Mouse (Mus musculus): ENCODE measurements around the gene Efcab2. TPM values are rescaled to one million over a fixed set of nuclear protein-coding genes. Genes with fewer than 3 reads are reported as not detected.

Efcab2 gene
- polyA plus RNA-seq, 1 experiment = 0.49 TPM

- DNase-seq = no peak
These were observed 79.4 kb downstream of the Efcab2 start for GRCm38 (mm10) chr1:178485138-178485867.

DNA sequence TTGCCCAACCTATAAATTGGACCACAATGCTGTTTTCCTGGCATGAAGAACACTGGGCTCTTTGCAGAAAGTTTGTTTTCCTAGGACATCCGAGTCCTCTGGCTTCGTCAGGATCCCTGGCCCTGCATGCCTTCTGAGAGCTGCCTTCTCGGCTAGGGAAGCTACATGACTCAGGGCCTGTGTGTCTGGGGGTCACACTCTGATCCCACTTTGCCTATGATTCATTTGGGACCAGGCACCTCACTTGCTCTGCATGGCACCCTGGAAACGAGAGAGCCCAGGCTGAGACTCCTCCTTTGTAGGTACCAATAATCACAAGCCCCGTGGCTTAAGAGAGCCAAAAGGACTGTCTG, 80.0 kb downstream of the Efcab2 start:
- Histone ChIP-seq H3K4me1 (replicated peaks; ENCODE audit: control insufficient read depth, insufficient read depth, low read length) (no peaks in the 10 kb centered on the region), H3K27me3 (ENCODE audit: control insufficient read depth, insufficient read depth, low read length) (no peaks in the 10 kb centered on the region), H3K27ac (ENCODE audit: control insufficient read depth, insufficient read depth, low read length) (no peak overlapping the region), H3K4me3 (ENCODE audit: control insufficient read depth, insufficient read depth, low read length) (no peak overlapping the region), H3K36me3 (ENCODE audit: control insufficient read depth, insufficient read depth, low read length) (no peaks in the 10 kb centered on the region)
- TF ChIP-seq POLR2A (IDR thresholded peaks at IDR 0.05; ENCODE audit: control insufficient read depth, extremely low read depth, insufficient read depth, low read length, poor library complexity) = no peak
- TF ChIP-seq CTCF (IDR thresholded peaks at IDR 0.05; ENCODE audit: borderline replicate concordance, control insufficient read depth, extremely low read depth, insufficient read depth, low read length, poor library complexity) = no peak
- no peak for DNase-seq
- WGBS = 91% methylated on average over 5 of the region's 5 CpGs

More at GRCm38 (mm10) chr1:178485138-178485867, 79.4 kb downstream of the Efcab2 start:
- Histone ChIP-seq H3K4me1 (replicated peaks; ENCODE audit: control insufficient read depth, insufficient read depth, low read length) (no peaks in the 10 kb centered on the region), H3K27ac (ENCODE audit: control insufficient read depth, insufficient read depth, low read length) (no peak overlapping the region), H3K4me3 (ENCODE audit: control insufficient read depth, insufficient read depth, low read length) (no peak overlapping the region), H3K27me3 (ENCODE audit: control insufficient read depth, insufficient read depth, low read length) (no peaks in the 10 kb centered on the region), H3K36me3 (ENCODE audit: control insufficient read depth, insufficient read depth, low read length) (no peaks in the 10 kb centered on the region)
- TF ChIP-seq CTCF (IDR thresholded peaks at IDR 0.05; ENCODE audit: borderline replicate concordance, control insufficient read depth, extremely low read depth, insufficient read depth, low read length, poor library complexity) (no peak), POLR2A (IDR thresholded peaks at IDR 0.05; ENCODE audit: control insufficient read depth, extremely low read depth, insufficient read depth, low read length, poor library complexity) (no peak)
- 97% methylated on average over 5 of the region's 5 CpGs for WGBS

GRCm38 (mm10) chr1:178486828-178487227, 80.9 kb downstream of the Efcab2 start:
- Histone ChIP-seq H3K27me3 (ENCODE audit: control insufficient read depth, insufficient read depth, low read length) (no peaks in the 10 kb centered on the region), H3K4me3 (ENCODE audit: control insufficient read depth, insufficient read depth, low read length) (no peak overlapping the region), H3K27ac (ENCODE audit: control insufficient read depth, insufficient read depth, low read length) (no peak overlapping the region), H3K36me3 (ENCODE audit: control insufficient read depth, insufficient read depth, low read length) (no peaks in the 10 kb centered on the region), H3K4me1 (replicated peaks; ENCODE audit: control insufficient read depth, insufficient read depth, low read length) (no peaks in the 10 kb centered on the region)
- no peak for DNase-seq
- WGBS = 93% methylated on average over 5 of the region's 5 CpGs
- no peak for TF ChIP-seq POLR2A (IDR thresholded peaks at IDR 0.05; ENCODE audit: control insufficient read depth, extremely low read depth, insufficient read depth, low read length, poor library complexity)
- no peak for TF ChIP-seq CTCF (IDR thresholded peaks at IDR 0.05; ENCODE audit: borderline replicate concordance, control insufficient read depth, extremely low read depth, insufficient read depth, low read length, poor library complexity)

DNA sequence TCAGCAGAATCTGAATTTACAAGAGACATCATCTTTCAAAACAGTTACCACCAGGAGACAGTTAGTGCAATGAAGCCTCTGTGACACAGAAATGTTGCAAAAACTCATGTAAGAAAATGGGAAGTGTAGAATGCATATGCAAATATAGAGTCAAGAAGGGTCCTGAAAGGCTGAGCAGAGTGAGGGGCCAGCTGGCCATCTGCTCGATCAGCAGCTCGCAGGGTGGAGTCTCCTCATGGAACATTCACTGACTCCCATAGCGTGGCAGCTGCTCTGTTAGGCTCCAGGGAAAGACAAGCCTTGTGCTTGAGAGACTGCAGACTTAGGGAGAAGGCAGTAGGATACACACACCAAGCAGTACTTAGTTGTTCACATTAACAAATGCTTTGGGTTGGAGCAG, 83.2 kb downstream of the Efcab2 start:
- no peak overlapping the region for H3K27ac ChIP-seq (ENCODE audit: control insufficient read depth, insufficient read depth, low read length)
- no peak for DNase-seq
- no peaks in the 10 kb centered on the region for H3K4me1 ChIP-seq (replicated peaks; ENCODE audit: control insufficient read depth, insufficient read depth, low read length)
- no peaks in the 10 kb centered on the region for H3K27me3 ChIP-seq (ENCODE audit: control insufficient read depth, insufficient read depth, low read length)
- H3K4me3 ChIP-seq (ENCODE audit: control insufficient read depth, insufficient read depth, low read length) = no peak overlapping the region
- 62% methylated on average over 3 of the region's 3 CpGs for WGBS
- no peaks in the 10 kb centered on the region for H3K36me3 ChIP-seq (ENCODE audit: control insufficient read depth, insufficient read depth, low read length)
- TF ChIP-seq POLR2A (IDR thresholded peaks at IDR 0.05; ENCODE audit: control insufficient read depth, extremely low read depth, insufficient read depth, low read length, poor library complexity) = no peak
- TF ChIP-seq CTCF (IDR thresholded peaks at IDR 0.05; ENCODE audit: borderline replicate concordance, control insufficient read depth, extremely low read depth, insufficient read depth, low read length, poor library complexity) = no peak

DNA sequence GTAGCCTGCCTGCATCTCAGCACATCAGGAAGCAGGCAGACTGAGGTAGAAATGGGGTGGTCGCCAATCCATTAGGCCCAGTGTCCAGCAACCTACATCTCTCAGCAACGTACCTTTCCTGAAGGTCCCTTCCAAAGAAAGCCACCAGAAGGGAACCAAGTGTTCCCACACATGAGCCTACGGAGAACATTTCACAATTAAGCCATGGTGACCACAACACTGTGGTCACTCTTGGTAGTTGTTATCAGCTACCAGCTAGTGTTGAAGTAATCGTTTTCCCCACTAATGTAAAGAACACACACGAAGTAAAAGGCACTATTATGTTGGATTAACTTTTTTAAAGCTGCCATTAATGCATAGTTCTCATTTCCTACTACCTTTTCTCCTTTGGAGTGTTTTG, 85.8 kb downstream of the Efcab2 start:
- Histone ChIP-seq H3K36me3 (ENCODE audit: control insufficient read depth, insufficient read depth, low read length) (no peaks in the 10 kb centered on the region), H3K4me3 (ENCODE audit: control insufficient read depth, insufficient read depth, low read length) (no peak overlapping the region), H3K4me1 (replicated peaks; ENCODE audit: control insufficient read depth, insufficient read depth, low read length) (no peaks in the 10 kb centered on the region), H3K27ac (ENCODE audit: control insufficient read depth, insufficient read depth, low read length) (no peak overlapping the region), H3K27me3 (ENCODE audit: control insufficient read depth, insufficient read depth, low read length) (no peaks in the 10 kb centered on the region)
- no peak for DNase-seq
- TF ChIP-seq POLR2A (IDR thresholded peaks at IDR 0.05; ENCODE audit: control insufficient read depth, extremely low read depth, insufficient read depth, low read length, poor library complexity) (no peak), CTCF (IDR thresholded peaks at IDR 0.05; ENCODE audit: borderline replicate concordance, control insufficient read depth, extremely low read depth, insufficient read depth, low read length, poor library complexity) (no peak)
- 77% methylated on average over 5 of the region's 5 CpGs for WGBS

DNA sequence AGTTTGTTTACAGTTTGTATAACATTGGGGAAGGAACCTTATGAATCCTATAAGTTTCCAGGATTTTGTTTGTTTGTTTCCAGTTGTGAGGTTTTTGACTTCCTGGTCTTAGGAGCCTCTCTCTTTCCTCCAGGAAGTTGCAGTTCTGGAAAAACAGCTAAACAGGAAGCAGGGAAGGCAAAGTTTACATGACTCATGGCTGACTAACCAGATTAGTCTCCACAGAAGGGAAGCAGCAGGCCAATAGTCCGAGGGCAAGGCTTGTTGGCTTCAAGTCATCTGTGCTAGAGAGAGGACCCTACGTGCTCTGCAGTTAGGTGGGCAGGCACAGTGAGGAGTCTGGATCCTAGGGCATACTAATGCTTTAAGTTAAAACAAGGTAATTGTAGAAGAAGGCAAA, 86.6 kb downstream of the Efcab2 start:
- WGBS = 73% methylated on average over 2 of the region's 2 CpGs
- no peak for TF ChIP-seq POLR2A (IDR thresholded peaks at IDR 0.05; ENCODE audit: control insufficient read depth, extremely low read depth, insufficient read depth, low read length, poor library complexity)
- Histone ChIP-seq H3K4me3 (ENCODE audit: control insufficient read depth, insufficient read depth, low read length) (no peak overlapping the region), H3K27me3 (ENCODE audit: control insufficient read depth, insufficient read depth, low read length) (no peaks in the 10 kb centered on the region), H3K4me1 (replicated peaks; ENCODE audit: control insufficient read depth, insufficient read depth, low read length) (no peaks in the 10 kb centered on the region), H3K36me3 (ENCODE audit: control insufficient read depth, insufficient read depth, low read length) (no peaks in the 10 kb centered on the region), H3K27ac (ENCODE audit: control insufficient read depth, insufficient read depth, low read length) (no peak overlapping the region)
- DNase-seq = no peak

- TF ChIP-seq CTCF (IDR thresholded peaks at IDR 0.05; ENCODE audit: borderline replicate concordance, control insufficient read depth, extremely low read depth, insufficient read depth, low read length, poor library complexity) (no peak), POLR2A (IDR thresholded peaks at IDR 0.05; ENCODE audit: control insufficient read depth, extremely low read depth, insufficient read depth, low read length, poor library complexity) (no peak)
- no peak for DNase-seq
- H3K27ac ChIP-seq (ENCODE audit: control insufficient read depth, insufficient read depth, low read length) = no peak overlapping the region
- no peaks in the 10 kb centered on the region for H3K4me1 ChIP-seq (replicated peaks; ENCODE audit: control insufficient read depth, insufficient read depth, low read length)
- WGBS = 97% methylated on average over 2 of the region's 2 CpGs
- H3K4me3 ChIP-seq (ENCODE audit: control insufficient read depth, insufficient read depth, low read length) = no peak overlapping the region
- no peaks in the 10 kb centered on the region for H3K27me3 ChIP-seq (ENCODE audit: control insufficient read depth, insufficient read depth, low read length)
- H3K36me3 ChIP-seq (ENCODE audit: control insufficient read depth, insufficient read depth, low read length) = no peaks in the 10 kb centered on the region
These were observed 90.3 kb downstream of the Efcab2 start for GRCm38 (mm10) chr1:178496186-178496585.
